Mouse (Mus musculus) heart, postnatal 36 days (tissue): ENCODE results near the gene Bicdl2. TPM values are rescaled to one million over a fixed set of nuclear protein-coding genes. Genes with fewer than 3 reads are reported as not detected.

Experiments used
- DNase-seq, 2 experiments: peaks; one replicate each; pipeline ENCODE4 v3.0.0; 2021 to 2022
- intact Hi-C: fragments of 180-260 bp; cut with DNase I; formaldehyde crosslinking; loops from one replicate; pipeline ENCODE4 v1.15.1; 2025
- total RNA-seq, 2 experiments: library from RNA; stranded (reverse); gene quantifications; 2 replicates each; pipeline ENCODE4 v1.2.3; 2021

The Bicdl2 gene
- total RNA-seq, 2 experiments from 2014 or later, result not detected

DNA sequence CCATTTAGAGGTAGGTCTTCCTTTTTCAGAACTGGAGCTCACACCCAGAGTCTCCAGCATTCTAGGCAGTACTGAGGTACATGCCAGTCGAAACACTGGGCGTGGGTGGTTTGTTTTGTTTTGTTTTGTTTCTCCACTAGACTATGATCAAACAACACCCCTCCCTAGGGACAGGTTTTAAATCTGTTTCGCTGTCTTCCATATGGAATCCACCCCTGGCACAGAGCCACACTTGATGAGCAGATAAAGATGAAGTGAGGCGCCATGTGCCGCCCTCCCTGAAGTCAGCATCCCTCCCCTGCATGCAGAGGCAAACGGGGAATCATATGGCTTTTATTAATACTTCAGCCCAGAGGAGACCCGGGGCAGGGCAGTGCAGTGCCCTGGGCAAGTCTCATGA lies 44.4 kb downstream of the Bicdl2 start:
- intact Hi-C loops, result no loop called here
- DNase-seq, result no peak

DNA sequence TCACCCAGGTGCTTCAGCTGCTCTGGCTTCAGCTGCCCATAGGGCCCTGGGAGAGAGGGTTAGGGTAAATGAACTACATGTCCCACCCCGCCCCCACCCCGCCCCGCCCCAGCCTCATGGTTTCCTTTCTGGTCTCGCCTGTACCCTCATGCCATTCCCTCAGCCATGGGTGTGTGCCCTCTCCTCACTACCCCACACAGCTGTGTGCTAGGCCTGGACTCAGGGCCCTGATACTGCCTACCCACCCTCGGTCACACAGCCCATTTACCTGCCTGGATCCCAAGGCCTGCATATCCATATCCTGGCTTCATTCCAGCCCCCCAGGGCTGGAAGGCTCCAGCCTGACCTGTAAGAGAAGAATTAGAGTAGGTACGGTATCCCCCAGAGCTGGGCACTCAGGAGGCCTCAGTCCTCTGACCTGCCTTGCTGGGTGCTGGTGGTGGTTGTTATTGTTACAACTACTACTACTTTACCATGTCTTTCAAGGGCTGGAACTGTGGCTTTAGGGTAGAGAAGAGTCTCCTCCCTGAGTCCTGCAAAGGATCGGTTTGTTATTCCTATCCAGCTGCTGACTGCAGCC lies 45.3 kb downstream of the Bicdl2 start:
- no peak for DNase-seq
- intact Hi-C loops, result loop anchor here (2.0 kb wide), 2 partner anchors 45 to 135 kb away; partner anchors contain the start of gene Bicdl2

DNA sequence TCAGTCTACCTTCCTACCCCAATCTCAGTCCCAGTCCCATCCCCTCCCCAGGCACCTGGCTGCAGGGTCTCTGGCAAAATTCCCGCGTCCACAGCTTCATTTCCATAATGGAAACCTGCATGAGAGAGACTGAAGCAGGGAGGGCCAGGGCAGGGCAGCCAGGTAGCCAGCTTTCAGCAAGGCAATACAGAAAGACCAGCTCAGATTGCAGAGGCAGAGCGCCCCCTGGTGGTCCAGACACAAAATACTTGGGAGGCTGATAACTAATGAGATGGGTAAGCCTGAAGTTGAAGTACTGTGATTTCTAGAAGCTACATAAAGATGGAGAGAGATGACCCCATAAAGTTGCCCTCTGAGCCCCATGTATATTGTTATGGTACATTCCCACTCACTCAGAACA lies 45.9 kb downstream of the Bicdl2 start:
- intact Hi-C loops, result loop anchor here (2.0 kb wide), 2 partner anchors 45 to 135 kb away; partner anchors contain the start of gene Bicdl2
- DNase-seq, result peak; percentile 63 to 79

DNA sequence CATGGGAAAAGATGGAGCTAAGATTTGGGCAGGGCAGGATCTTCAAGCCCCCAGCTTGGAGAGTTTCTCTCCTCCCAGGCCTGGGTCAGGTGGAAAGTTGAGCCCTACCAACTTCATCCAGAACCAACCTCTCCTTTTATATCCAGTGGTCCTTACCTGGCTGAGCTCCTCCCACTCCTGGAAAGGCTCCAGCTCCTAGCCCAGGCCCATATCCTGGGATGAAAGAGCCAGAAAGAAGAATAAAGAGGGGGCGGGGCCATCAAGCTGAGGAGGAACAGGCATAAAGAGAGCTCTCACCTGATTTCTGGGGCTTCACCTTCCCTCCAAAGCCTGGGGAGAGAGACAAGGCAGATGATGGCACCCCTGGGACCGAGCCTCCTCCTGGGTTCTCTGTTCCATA lies 56.7 kb downstream of the Bicdl2 start:
- intact Hi-C loops, result no loop called here
- no peak for DNase-seq

Other genes with a start within 250 kb of the Bicdl2 start
- not detected for gene Vmn2r117, start 180.8 kb upstream of the Bicdl2 start, total RNA-seq
- 1 to 10 TPM; 4.9 to 5.1 TPM for gene Zfp213, start 96.3 kb upstream of the Bicdl2 start, total RNA-seq
- gene Zfp13, start 61.0 kb upstream of the Bicdl2 start, total RNA-seq, result 1 to 10 TPM; 2.4 to 4.1 TPM
- gene Zscan10, start 59.6 kb upstream of the Bicdl2 start, total RNA-seq, result not detected
- under 1 TPM in 1 of 2 experiments, not detected in 1; 0.14 TPM for gene Mmp25, start 15.2 kb upstream of the Bicdl2 start, total RNA-seq
- 100 to 1,000 TPM; 196 to 206 TPM for gene Hcfc1r1, start 13.1 kb downstream of the Bicdl2 start, total RNA-seq
- gene Thoc6, start 13.4 kb downstream of the Bicdl2 start, total RNA-seq, result 10 to 100 TPM; 11.6 to 11.7 TPM
- 100 to 1,000 TPM in 1 of 2 experiments, 10 to 100 TPM in 1; 59.4 to 101 TPM for gene Tnfrsf12a, start 17.0 kb downstream of the Bicdl2 start, total RNA-seq
- not detected for gene Cldn6, start 18.7 kb downstream of the Bicdl2 start, total RNA-seq
- gene Cldn9, start 23.5 kb downstream of the Bicdl2 start, total RNA-seq, result not detected
- gene 1520401A03Rik, start 62.3 kb downstream of the Bicdl2 start, total RNA-seq, result not detected
- 1 to 10 TPM; 1.2 to 1.6 TPM for gene Pkmyt1, start 65.8 kb downstream of the Bicdl2 start, total RNA-seq
- 10 to 100 TPM; 20.0 to 28.5 TPM for gene Paqr4, start 80.4 kb downstream of the Bicdl2 start, total RNA-seq
- gene Kremen2, start 85.3 kb downstream of the Bicdl2 start, total RNA-seq, result not detected
- 10 to 100 TPM; 31.8 to 33.3 TPM for gene Flywch1, start 111.1 kb downstream of the Bicdl2 start, total RNA-seq
- under 1 TPM; 0.78 to 0.81 TPM for gene Flywch2, start 125.6 kb downstream of the Bicdl2 start, total RNA-seq
- gene Srrm2, start 130.0 kb downstream of the Bicdl2 start, total RNA-seq, result 100 to 1,000 TPM; 154 to 159 TPM
- 100 to 1,000 TPM; 345 to 363 TPM for gene Elob, start 168.6 kb downstream of the Bicdl2 start, total RNA-seq
- not detected for gene Prss33, start 175.6 kb downstream of the Bicdl2 start, total RNA-seq
- not detected for gene Prss32, start 183.3 kb downstream of the Bicdl2 start, total RNA-seq
- gene Prss41, start 183.7 kb downstream of the Bicdl2 start, total RNA-seq, result not detected
- not detected for gene Prss21, start 207.6 kb downstream of the Bicdl2 start, total RNA-seq
- not detected for gene Dcpp1, start 220.4 kb downstream of the Bicdl2 start, total RNA-seq
- not detected for gene Dcpp2, start 220.4 kb downstream of the Bicdl2 start, total RNA-seq